Mouse (Mus musculus): ENCODE results near the gene Pcolce. TPM values are rescaled to one million over a fixed set of nuclear protein-coding genes. Genes with fewer than 3 reads are reported as not detected.

Gene Pcolce
- polyA plus RNA-seq, 1 experiment from 2014 or later = 44.6 TPM

- peak; percentile 96 for ATAC-seq
- WGBS = under 1% methylated on average over 41 of the region's 41 CpGs
- Histone ChIP-seq H3K4me1 (replicated peaks; ENCODE audit: control insufficient read depth, insufficient read depth, low read length) (0 out of 2 replicates have a peak, but pooled peaks cover 7% of the 10 kb centered on the region), H3K9ac (ENCODE audit: low read depth, low read length) (peak within 1 kb of the TSS; percentile 79), H3K9me3 (ENCODE audit: control insufficient read depth) (no peaks in the 10 kb centered on the region), H3K4me2 (replicated peaks; ENCODE audit: low read depth) (peak within 1 kb of the TSS; percentile 99), H3K4me3 (ENCODE audit: low read depth, low read length) (peak within 1 kb of the TSS; percentile 73), H3K27me3 (replicated peaks; ENCODE audit: control insufficient read depth, insufficient read depth, low read length) (no peaks in the 10 kb centered on the region), H3K36me3 (ENCODE audit: control insufficient read depth, insufficient read depth) (peaks cover 14% of the 10 kb centered on the region), H3K27ac (ENCODE audit: low read depth, low read length) (peak within 1 kb of the TSS; percentile 91)
- TF ChIP-seq CTCF (IDR thresholded peaks at IDR 0.05; ENCODE audit: low read depth) = no peak
These were observed 12.8 kb downstream of the Pcolce start, which contains the start of gene Mospd3 for GRCm38 (mm10) chr5:137600619-137601364. Gene Mospd3, minus strand, starts transcription at chr5:137601058.

- Histone ChIP-seq H3K4me2 (replicated peaks; ENCODE audit: low read depth) (peak overlapping the region; percentile 99), H3K27ac (ENCODE audit: low read depth, low read length) (peak overlapping the region; percentile 91), H3K27me3 (replicated peaks; ENCODE audit: control insufficient read depth, insufficient read depth, low read length) (no peaks in the 10 kb centered on the region), H3K9me3 (ENCODE audit: control insufficient read depth) (no peaks in the 10 kb centered on the region), H3K9ac (ENCODE audit: low read depth, low read length) (peak overlapping the region; percentile 79), H3K4me1 (replicated peaks; ENCODE audit: control insufficient read depth, insufficient read depth, low read length) (0 out of 2 replicates have a peak, but pooled peaks cover 7% of the 10 kb centered on the region), H3K4me3 (ENCODE audit: low read depth, low read length) (peak overlapping the region; percentile 73), H3K36me3 (ENCODE audit: control insufficient read depth, insufficient read depth) (peaks cover 8% of the 10 kb centered on the region)
- no peak for TF ChIP-seq CTCF (IDR thresholded peaks at IDR 0.05; ENCODE audit: low read depth)
- WGBS = under 1% methylated on average over 19 of the region's 19 CpGs
- peak; percentile 25 for ATAC-seq
These were observed 13.3 kb downstream of the Pcolce start for GRCm38 (mm10) chr5:137600281-137600618.

- WGBS = 71% methylated on average over 9 of the region's 9 CpGs
These were observed 14.0 kb downstream of the Pcolce start for GRCm38 (mm10) chr5:137599600-137599999.

GRCm38 (mm10) chr5:137598100-137598826 lies 15.3 kb downstream of the Pcolce start:
- Histone ChIP-seq H3K4me2 (replicated peaks; ENCODE audit: low read depth) (no peak overlapping the region), H3K9me3 (ENCODE audit: control insufficient read depth) (no peaks in the 10 kb centered on the region), H3K4me3 (ENCODE audit: low read depth, low read length) (no peak overlapping the region), H3K27ac (ENCODE audit: low read depth, low read length) (no peak overlapping the region), H3K36me3 (ENCODE audit: control insufficient read depth, insufficient read depth) (peaks cover 2% of the 10 kb centered on the region; the same call in 1 of the 2 replicates), H3K27me3 (replicated peaks; ENCODE audit: control insufficient read depth, insufficient read depth, low read length) (no peaks in the 10 kb centered on the region), H3K4me1 (replicated peaks; ENCODE audit: control insufficient read depth, insufficient read depth, low read length) (0 out of 2 replicates have a peak, but pooled peaks cover 7% of the 10 kb centered on the region), H3K9ac (ENCODE audit: low read depth, low read length) (no peak overlapping the region)
- no peak for ATAC-seq
- no peak for TF ChIP-seq CTCF (IDR thresholded peaks at IDR 0.05; ENCODE audit: low read depth)
- WGBS = 79% methylated on average over 2 of the region's 2 CpGs

More at GRCm38 (mm10) chr5:137599600-137599999, 14.0 kb downstream of the Pcolce start:
- Histone ChIP-seq H3K36me3 (ENCODE audit: control insufficient read depth, insufficient read depth) (peaks cover 2% of the 10 kb centered on the region; the same call in 1 of the 2 replicates), H3K4me2 (replicated peaks; ENCODE audit: low read depth) (peak overlapping the region; percentile 99), H3K9me3 (ENCODE audit: control insufficient read depth) (no peaks in the 10 kb centered on the region), H3K27ac (ENCODE audit: low read depth, low read length) (no peak overlapping the region), H3K4me3 (ENCODE audit: low read depth, low read length) (peak overlapping the region; percentile 73), H3K9ac (ENCODE audit: low read depth, low read length) (peak overlapping the region; percentile 79), H3K27me3 (replicated peaks; ENCODE audit: control insufficient read depth, insufficient read depth, low read length) (no peaks in the 10 kb centered on the region), H3K4me1 (replicated peaks; ENCODE audit: control insufficient read depth, insufficient read depth, low read length) (0 out of 2 replicates have a peak, but pooled peaks cover 7% of the 10 kb centered on the region)
- TF ChIP-seq CTCF (IDR thresholded peaks at IDR 0.05; ENCODE audit: low read depth) = no peak
- no peak for ATAC-seq

- no peak overlapping the region for H3K4me3 ChIP-seq (ENCODE audit: low read depth, low read length)
- H3K27ac ChIP-seq (ENCODE audit: low read depth, low read length) = no peak overlapping the region
- H3K36me3 ChIP-seq (ENCODE audit: control insufficient read depth, insufficient read depth) = peaks cover 2% of the 10 kb centered on the region; the same call in 1 of the 2 replicates
- H3K4me1 ChIP-seq (replicated peaks; ENCODE audit: control insufficient read depth, insufficient read depth, low read length) = 0 out of 2 replicates have a peak, but pooled peaks cover 5% of the 10 kb centered on the region
- H3K27me3 ChIP-seq (replicated peaks; ENCODE audit: control insufficient read depth, insufficient read depth, low read length) = no peaks in the 10 kb centered on the region
- no peak for TF ChIP-seq CTCF (IDR thresholded peaks at IDR 0.05; ENCODE audit: low read depth)
- no peak overlapping the region for H3K4me2 ChIP-seq (replicated peaks; ENCODE audit: low read depth)
- no peaks in the 10 kb centered on the region for H3K9me3 ChIP-seq (ENCODE audit: control insufficient read depth)
- ATAC-seq = no peak
- 94% methylated on average over 6 of the region's 6 CpGs for WGBS
- no peak overlapping the region for H3K9ac ChIP-seq (ENCODE audit: low read depth, low read length)
These were observed 16.0 kb downstream of the Pcolce start for GRCm38 (mm10) chr5:137597625-137598024.

Data from intestine, postnatal 0 days (tissue).